Mouse (Mus musculus): ENCODE results near the gene Bcl7b.

- TF ChIP-seq CTCF (IDR thresholded peaks at IDR 0.05; ENCODE audit: low read depth, low read length) = no peak
- no peak for TF ChIP-seq POLR2AphosphoS5 (IDR thresholded peaks at IDR 0.05; ENCODE audit: insufficient replicate concordance, low read depth, low read length)
Observed at GRCm38 (mm10) chr5:135186621-135187348, 18.7 kb downstream of the Bcl7b start, which contains the start of gene Baz1b.

Data from G1E (cell line).